In the genomic region with DNA sequence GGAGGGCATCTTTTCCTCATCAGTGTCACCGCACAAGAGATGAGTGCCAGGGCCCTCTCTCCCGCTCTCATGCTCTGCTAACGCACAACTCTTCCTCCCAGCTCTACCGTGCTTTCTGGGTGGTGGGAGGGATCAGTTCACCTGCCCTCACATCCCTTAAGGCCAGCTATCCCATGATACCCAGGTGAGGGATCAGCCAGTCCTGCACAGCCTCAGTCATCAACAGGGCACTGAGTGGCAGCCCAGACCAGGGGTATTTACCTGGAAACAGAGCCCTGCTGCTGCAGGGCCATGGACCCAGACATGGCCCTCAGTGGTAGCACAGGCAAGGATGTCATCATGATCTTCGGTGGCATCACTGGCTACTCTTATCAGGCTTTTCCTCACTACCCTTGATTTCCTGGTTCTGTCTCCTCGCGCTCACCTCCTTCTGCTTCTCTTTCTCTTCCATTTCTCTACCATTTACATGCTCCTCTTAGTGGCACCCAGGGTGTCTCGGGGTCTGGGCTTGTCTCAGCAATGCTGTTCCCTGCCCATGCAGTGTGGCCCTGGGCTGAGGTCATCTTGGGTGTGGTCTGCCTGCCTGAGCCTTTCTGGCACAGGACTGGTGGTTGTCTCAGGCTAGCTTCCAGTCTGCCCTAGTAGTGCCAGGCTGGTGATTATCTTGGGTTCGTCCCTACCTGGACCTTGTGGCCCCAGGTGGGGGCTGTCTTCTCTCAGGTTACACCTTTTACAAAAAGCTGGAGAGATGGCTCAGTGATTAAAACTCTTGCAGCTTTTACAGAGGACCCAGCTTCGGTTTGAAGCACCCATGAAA, we compare ENCODE assay signal across 12 mouse cellular contexts. TPM values are rescaled to one million over a fixed set of nuclear protein-coding genes. Genes with fewer than 3 reads are reported as not detected.
DNase-seq lines count a peak whose midpoint lies in the region; ATAC-seq and TF ChIP-seq lines count a peak whose summit lies in the region.
"Had no signal": no experiment of that assay in that cellular context is flagged by ENCODE, and none has a peak within 500 bp of the region (broad histone marks: within the 10 kb centered on the region; RNA-seq: fewer than 3 reads in every experiment).

No protein-coding gene starts in this region.

- 0 out of 2 replicates have a peak, but pooled peaks have one; percentile 11 for ATAC-seq in heart, postnatal 0 days (ENCODE audit: insufficient read depth, low read depth)
- ATAC-seq in CD4-positive, CD25-positive, alpha-beta regulatory T cell, adult 4 months: peak; percentile 5
- peak; percentile 36 for ATAC-seq in granulocyte monocyte progenitor cell, adult 5-6 weeks (replicated peaks; ENCODE audit: poor library complexity, severe bottlenecking)
- ATAC-seq in stomach, postnatal 0 days (ENCODE audit: low FRiP score, low TSS enrichment): peak; percentile 51; the same call in 1 of the 2 replicates

- H3K36me3 ChIP-seq in heart, postnatal 0 days (replicated peaks; ENCODE audit: control insufficient read depth, insufficient read depth, low read length): no peaks in the 10 kb centered on the region
- peaks cover 2% of the 10 kb centered on the region; the same call in 1 of the 2 replicates for H3K36me3 ChIP-seq in heart, embryonic 10.5 days
- no peaks in the 10 kb centered on the region for H3K36me3 ChIP-seq in stomach, postnatal 0 days (ENCODE audit: control insufficient read depth, insufficient read depth, low read length)

- no peak overlapping the region; the same call in 1 of the 2 replicates for H3K27ac ChIP-seq in heart, postnatal 0 days (ENCODE audit: low read depth)
- no peak overlapping the region for H3K27ac ChIP-seq in heart, embryonic 10.5 days
- no peak overlapping the region; the same call in 1 of the 2 replicates for H3K27ac ChIP-seq in stomach, postnatal 0 days (replicated peaks)
- H3K27ac ChIP-seq: embryonic facial prominence, embryonic 12.5 days; limb, embryonic 12.5 days had no signal

- WGBS in heart, postnatal 0 days: 74% methylated on average over 10 of the region's 10 CpGs
- 85% methylated on average over 10 of the region's 10 CpGs for WGBS in heart, embryonic 10.5 days
- 76% methylated on average over 10 of the region's 10 CpGs for WGBS in stomach, postnatal 0 days

- no peak for TF ChIP-seq EP300 in heart, postnatal 0 days (IDR thresholded peaks at IDR 0.05; ENCODE audit: low read depth)
- TF ChIP-seq EP300 in stomach, postnatal 0 days (optimal IDR thresholded peaks at IDR 0.05): no peak

- no peaks in the 10 kb centered on the region for H3K9me3 ChIP-seq in heart, postnatal 0 days (replicated peaks; ENCODE audit: control insufficient read depth, low read length)
- no peaks in the 10 kb centered on the region for H3K9me3 ChIP-seq in heart, embryonic 10.5 days
- no peaks in the 10 kb centered on the region for H3K9me3 ChIP-seq in stomach, postnatal 0 days (ENCODE audit: control insufficient read depth, low read length)
- H3K9me3 ChIP-seq: embryonic facial prominence, embryonic 12.5 days; limb, embryonic 12.5 days had no signal

- no peak overlapping the region for H3K4me2 ChIP-seq in heart, postnatal 0 days (ENCODE audit: low read depth, low read length)
- H3K4me2 ChIP-seq in stomach, postnatal 0 days (replicated peaks; ENCODE audit: low read depth): no peak overlapping the region
- H3K4me2 ChIP-seq: embryonic facial prominence, embryonic 12.5 days; limb, embryonic 12.5 days had no signal

- TF ChIP-seq CTCF in heart, postnatal 0 days (IDR thresholded peaks at IDR 0.05; ENCODE audit: low read depth): no peak
- TF ChIP-seq CTCF in stomach, postnatal 0 days (IDR thresholded peaks at IDR 0.05; ENCODE audit: low read depth): no peak

- no peak overlapping the region for H3K4me3 ChIP-seq in heart, postnatal 0 days (ENCODE audit: low read depth, low read length)
- H3K4me3 ChIP-seq in heart, embryonic 10.5 days: no peak overlapping the region
- H3K4me3 ChIP-seq in stomach, postnatal 0 days (ENCODE audit: low read depth, low read length): no peak overlapping the region
- H3K4me3 ChIP-seq: embryonic facial prominence, embryonic 12.5 days; limb, embryonic 12.5 days had no signal

- H3K9ac ChIP-seq in heart, postnatal 0 days (replicated peaks; ENCODE audit: low read depth, low read length): no peak overlapping the region
- H3K9ac ChIP-seq in stomach, postnatal 0 days (ENCODE audit: low read length): no peak overlapping the region
- H3K9ac ChIP-seq: embryonic facial prominence, embryonic 12.5 days; limb, embryonic 12.5 days had no signal

- DNase-seq in heart, postnatal 0 days (ENCODE audit: low spot score): no peak
- no peak for DNase-seq in heart, embryonic 10.5 days (ENCODE audit: low spot score)
- no peak for DNase-seq in stomach, postnatal 0 days (ENCODE audit: low spot score)
- no peak for DNase-seq in adrenal gland, adult (ENCODE audit: inconsistent age in 2 of 2, low spot score in 1 of 2)
- DNase-seq in adrenal gland, adult 8-10 months: no peak
- no peak for DNase-seq in kidney, postnatal 14 days
- DNase-seq: cerebellum, adult 8-10 months; right cerebral cortex, postnatal 14 days had no signal

- no peaks in the 10 kb centered on the region; the same call in 1 of the 2 replicates for H3K4me1 ChIP-seq in heart, postnatal 0 days (ENCODE audit: control insufficient read depth, insufficient read depth)
- H3K4me1 ChIP-seq in heart, embryonic 10.5 days: peaks cover 5% of the 10 kb centered on the region; the same call in 1 of the 2 replicates
- no peaks in the 10 kb centered on the region for H3K4me1 ChIP-seq in stomach, postnatal 0 days (replicated peaks; ENCODE audit: control insufficient read depth, insufficient read depth)

- H3K27me3 ChIP-seq in heart, postnatal 0 days (ENCODE audit: control insufficient read depth, insufficient read depth, low read length): no peaks in the 10 kb centered on the region
- no peaks in the 10 kb centered on the region for H3K27me3 ChIP-seq in heart, embryonic 10.5 days (ENCODE audit: insufficient read depth, poor library complexity, severe bottlenecking)
- H3K27me3 ChIP-seq in stomach, postnatal 0 days (ENCODE audit: control insufficient read depth, insufficient read depth, low read length): no peaks in the 10 kb centered on the region
- H3K27me3 ChIP-seq: embryonic facial prominence, embryonic 12.5 days; limb, embryonic 12.5 days had no signal

RNA-seq across cellular contexts. Expression of a gene that starts 40.3 kb away (rescaled TPM):
- 9.1 and 1,302 TPM in 2 replicates for total RNA-seq in heart, postnatal 0 days (2014; rRNA removed; ENCODE audit: low replicate concordance)
- polyA plus RNA-seq in heart, postnatal 0 days (2015; fragmentation: Nextera tagmentation; extraction: Ambion mirVana): 3.9 and 5.2 TPM in 2 replicates
- polyA plus RNA-seq in heart, embryonic 10.5 days (2016; fragmentation: Nextera tagmentation; extraction: Ambion mirVana): 12.4 and 13.3 TPM in 2 replicates
- 10 to 100 TPM; 31.9 to 36.1 TPM for polyA plus RNA-seq in CD4-positive, CD25-positive, alpha-beta regulatory T cell, adult 4 months (2017; shearing (Covaris generic))
- 3.7 TPM in 1 of 2 replicates, not detected in the other for total RNA-seq in granulocyte monocyte progenitor cell, adult 5-6 weeks (2014; fragmentation: Nextera tagmentation)
- 0.69 and 4.7 TPM in 2 replicates for total RNA-seq in granulocyte monocyte progenitor cell, adult 5-6 weeks (2017)
- polyA plus RNA-seq in stomach, postnatal 0 days (2015; fragmentation: Nextera tagmentation; extraction: Ambion mirVana): 6.2 and 8.0 TPM in 2 replicates
- 10 to 100 TPM in 1 of 4 experiments, 1 to 10 TPM in 3; 3.6 to 10.3 (median 6.5) TPM for total RNA-seq in adrenal gland, adult 8-10 months (2022)

RNA-seq across cellular contexts. Expression of a gene that starts 52.7 kb away (rescaled TPM):
- total RNA-seq in heart, postnatal 0 days (2014; rRNA removed; ENCODE audit: low replicate concordance): 56.9 and 59.4 TPM in 2 replicates
- polyA plus RNA-seq in heart, postnatal 0 days (2015; fragmentation: Nextera tagmentation; extraction: Ambion mirVana): 129 and 137 TPM in 2 replicates
- 80.7 and 98.6 TPM in 2 replicates for polyA plus RNA-seq in heart, embryonic 10.5 days (2016; fragmentation: Nextera tagmentation; extraction: Ambion mirVana)
- 10 to 100 TPM; 30.2 to 42.1 TPM for polyA plus RNA-seq in CD4-positive, CD25-positive, alpha-beta regulatory T cell, adult 4 months (2017; shearing (Covaris generic))
- total RNA-seq in granulocyte monocyte progenitor cell, adult 5-6 weeks (2014; fragmentation: Nextera tagmentation): 24.6 and 29.3 TPM in 2 replicates
- 14.1 and 18.5 TPM in 2 replicates for total RNA-seq in granulocyte monocyte progenitor cell, adult 5-6 weeks (2017)
- 100 and 103 TPM in 2 replicates for polyA plus RNA-seq in stomach, postnatal 0 days (2015; fragmentation: Nextera tagmentation; extraction: Ambion mirVana)
- 10 to 100 TPM; 41.1 to 44.4 (median 42.7) TPM for total RNA-seq in adrenal gland, adult 8-10 months (2022)
